Mouse (Mus musculus): ENCODE data around the gene Fam32a. TPM values are rescaled to one million over a fixed set of nuclear protein-coding genes. Genes with fewer than 3 reads are reported as not detected.
A peak's percentile ranks its signal among the peaks of the same experiment; 100 is the strongest.

The Fam32a gene
- polyA plus RNA-seq (2014; fragmentation: Nextera tagmentation; extraction: Ambion mirVana): 73.3 and 74.3 TPM in 2 replicates

DNA sequence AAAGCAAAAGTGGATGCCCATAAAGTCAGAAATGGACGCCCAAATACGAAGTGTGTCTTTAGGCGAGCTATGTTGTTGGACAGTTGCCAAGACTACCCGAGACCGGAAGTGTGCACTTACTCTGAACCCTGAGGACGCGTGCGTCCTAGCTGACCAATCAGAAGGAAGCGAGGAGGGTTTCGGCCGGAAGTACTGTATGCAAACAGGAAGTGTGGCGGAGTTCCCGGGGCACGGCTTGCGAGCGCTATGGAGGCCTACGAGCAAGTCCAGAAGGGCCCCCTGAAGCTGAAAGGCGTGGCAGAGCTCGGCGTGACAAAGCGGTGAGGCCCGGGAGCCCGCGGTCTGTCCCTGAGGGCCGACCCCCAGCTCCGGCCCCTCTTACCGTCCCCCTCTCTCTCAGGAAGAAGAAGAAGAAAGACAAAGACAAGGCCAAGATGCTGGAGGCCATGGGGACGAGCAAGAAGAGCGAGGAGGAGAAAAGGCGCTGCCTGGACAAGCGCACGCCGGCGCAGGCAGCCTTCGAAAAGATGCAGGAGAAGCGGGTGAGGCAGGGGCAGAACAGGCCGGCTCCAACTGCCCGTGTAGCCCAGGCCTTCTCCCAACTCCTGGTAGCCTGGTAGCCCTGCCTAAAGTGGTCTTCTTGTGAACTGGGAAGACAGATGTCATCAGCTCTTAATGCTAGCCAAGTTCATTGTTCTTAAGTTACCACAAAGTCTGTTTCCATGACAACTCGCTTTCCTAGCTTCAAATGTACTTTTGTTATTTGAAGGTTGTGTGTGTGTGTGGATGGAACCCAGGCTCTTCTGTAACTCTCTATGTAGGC lies at the start of gene Fam32a:
Gene Fam32a (plus strand): TSS at position 190 of the 823 bp plus-strand sequence.
- 10% methylated on average over 39 of the region's 39 CpGs for WGBS
- H3K36me3 ChIP-seq (ENCODE audit: control insufficient read depth, insufficient read depth, low read length): peaks cover 31% of the 10 kb centered on the region
- ATAC-seq (replicated peaks; ENCODE audit: low FRiP score, low TSS enrichment, low read depth) (peak; percentile 99), DNase-seq (ENCODE audit: low spot score) (peak; percentile 92)
- H3K4me3 ChIP-seq (ENCODE audit: low read depth, low read length): peak within 1 kb of the TSS; percentile 94
- no peaks in the 10 kb centered on the region for H3K9me3 ChIP-seq (ENCODE audit: control insufficient read depth, low read length)
- peak within 1 kb of the TSS; percentile 93 for H3K4me2 ChIP-seq (ENCODE audit: low read length)
- H3K9ac ChIP-seq (ENCODE audit: low read length): peak within 1 kb of the TSS; percentile 85
- H3K27me3 ChIP-seq (replicated peaks; ENCODE audit: control insufficient read depth, insufficient read depth, low read length): peaks cover 8% of the 10 kb centered on the region; the same call in 1 of the 2 replicates
- peaks cover 10% of the 10 kb centered on the region; the same call in 1 of the 2 replicates for H3K4me1 ChIP-seq (replicated peaks; ENCODE audit: control insufficient read depth, insufficient read depth, low read length)
- peak within 1 kb of the TSS; percentile 76 for H3K27ac ChIP-seq (ENCODE audit: low read depth)

- Histone ChIP-seq H3K27me3 (replicated peaks; ENCODE audit: control insufficient read depth, insufficient read depth, low read length) (no peaks in the 10 kb centered on the region), H3K4me1 (replicated peaks; ENCODE audit: control insufficient read depth, insufficient read depth, low read length) (no peaks in the 10 kb centered on the region), H3K4me2 (ENCODE audit: low read length) (no peak overlapping the region), H3K9me3 (ENCODE audit: control insufficient read depth, low read length) (no peaks in the 10 kb centered on the region), H3K27ac (ENCODE audit: low read depth) (no peak overlapping the region), H3K4me3 (ENCODE audit: low read depth, low read length) (no peak overlapping the region), H3K36me3 (ENCODE audit: control insufficient read depth, insufficient read depth, low read length) (peaks cover 94% of the 10 kb centered on the region), H3K9ac (ENCODE audit: low read length) (no peak overlapping the region)
- ATAC-seq (replicated peaks; ENCODE audit: low FRiP score, low TSS enrichment, low read depth) (0 out of 2 replicates have a peak, but pooled peaks have one; percentile 28), DNase-seq (ENCODE audit: low spot score) (peak; percentile 80)
- 62% methylated on average over 5 of the region's 5 CpGs for WGBS
These were observed 42.1 kb upstream of the Fam32a start for GRCm38 (mm10) chr8:72177346-72177925.

GRCm38 (mm10) chr8:72183554-72184202 lies 35.9 kb upstream of the Fam32a start:
- Histone ChIP-seq H3K4me3 (ENCODE audit: low read depth, low read length) (no peak overlapping the region), H3K9ac (ENCODE audit: low read length) (no peak overlapping the region), H3K27ac (ENCODE audit: low read depth) (no peak overlapping the region), H3K27me3 (replicated peaks; ENCODE audit: control insufficient read depth, insufficient read depth, low read length) (no peaks in the 10 kb centered on the region), H3K4me2 (ENCODE audit: low read length) (no peak overlapping the region), H3K36me3 (ENCODE audit: control insufficient read depth, insufficient read depth, low read length) (peaks cover 35% of the 10 kb centered on the region), H3K4me1 (replicated peaks; ENCODE audit: control insufficient read depth, insufficient read depth, low read length) (no peaks in the 10 kb centered on the region), H3K9me3 (ENCODE audit: control insufficient read depth, low read length) (no peaks in the 10 kb centered on the region)
- ATAC-seq (replicated peaks; ENCODE audit: low FRiP score, low TSS enrichment, low read depth) (0 out of 2 replicates have a peak, but pooled peaks have one; percentile 12), DNase-seq (ENCODE audit: low spot score) (no peak)
- 81% methylated on average over 2 of the region's 2 CpGs for WGBS

DNA sequence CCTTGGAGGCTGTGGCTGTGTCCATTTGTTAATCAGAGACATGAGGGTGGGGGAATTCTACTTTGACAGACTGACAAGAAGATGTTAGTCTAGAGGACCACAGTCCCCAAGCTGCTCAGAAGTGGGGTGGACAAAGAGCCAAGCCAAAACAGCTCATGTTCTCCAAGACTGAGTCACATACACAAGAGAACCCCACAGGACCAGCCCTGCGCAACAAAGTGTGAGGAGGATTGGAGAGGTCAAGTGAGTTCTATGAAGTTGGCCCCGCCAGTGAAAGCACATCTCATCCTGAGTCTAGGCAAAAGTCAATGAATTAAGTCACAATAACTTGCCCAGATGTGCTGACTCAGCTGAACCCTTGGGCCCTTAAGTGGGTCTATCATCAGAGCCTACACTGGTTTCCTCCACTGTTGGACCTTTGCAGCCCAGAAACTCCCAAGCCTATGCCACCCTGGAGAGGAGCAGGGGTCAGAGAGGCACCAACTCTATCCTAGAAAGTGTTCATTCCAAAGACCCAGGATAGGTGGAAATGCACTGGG lies 31.7 kb upstream of the Fam32a start:
- Histone ChIP-seq H3K9ac (ENCODE audit: low read length) (no peak overlapping the region), H3K4me3 (ENCODE audit: low read depth, low read length) (no peak overlapping the region), H3K36me3 (ENCODE audit: control insufficient read depth, insufficient read depth, low read length) (no peaks in the 10 kb centered on the region), H3K27ac (ENCODE audit: low read depth) (no peak overlapping the region), H3K9me3 (ENCODE audit: control insufficient read depth, low read length) (no peaks in the 10 kb centered on the region), H3K4me1 (replicated peaks; ENCODE audit: control insufficient read depth, insufficient read depth, low read length) (no peaks in the 10 kb centered on the region), H3K27me3 (replicated peaks; ENCODE audit: control insufficient read depth, insufficient read depth, low read length) (no peaks in the 10 kb centered on the region), H3K4me2 (ENCODE audit: low read length) (no peak overlapping the region)
- 92% methylated on average over 2 of the region's 2 CpGs for WGBS
- ATAC-seq (replicated peaks; ENCODE audit: low FRiP score, low TSS enrichment, low read depth) (no peak), DNase-seq (ENCODE audit: low spot score) (no peak)

GRCm38 (mm10) chr8:72189417-72190214 lies 29.9 kb upstream of the Fam32a start, which contains the start of gene Hsh2d:
Hsh2d (plus strand) TSS chr8:72189638.
- H3K4me2 ChIP-seq (ENCODE audit: low read length): no peak within 1 kb of the TSS
- no peaks in the 10 kb centered on the region for H3K36me3 ChIP-seq (ENCODE audit: control insufficient read depth, insufficient read depth, low read length)
- no peak within 1 kb of the TSS for H3K9ac ChIP-seq (ENCODE audit: low read length)
- H3K9me3 ChIP-seq (ENCODE audit: control insufficient read depth, low read length): no peaks in the 10 kb centered on the region
- no peaks in the 10 kb centered on the region for H3K27me3 ChIP-seq (replicated peaks; ENCODE audit: control insufficient read depth, insufficient read depth, low read length)
- ATAC-seq (replicated peaks; ENCODE audit: low FRiP score, low TSS enrichment, low read depth) (0 out of 2 replicates have a peak, but pooled peaks have one; percentile 53), DNase-seq (ENCODE audit: low spot score) (no peak)
- 67% methylated on average over 12 of the region's 12 CpGs for WGBS
- H3K4me1 ChIP-seq (replicated peaks; ENCODE audit: control insufficient read depth, insufficient read depth, low read length): no peaks in the 10 kb centered on the region
- H3K4me3 ChIP-seq (ENCODE audit: low read depth, low read length): no peak within 1 kb of the TSS
- no peak within 1 kb of the TSS for H3K27ac ChIP-seq (ENCODE audit: low read depth)

DNA sequence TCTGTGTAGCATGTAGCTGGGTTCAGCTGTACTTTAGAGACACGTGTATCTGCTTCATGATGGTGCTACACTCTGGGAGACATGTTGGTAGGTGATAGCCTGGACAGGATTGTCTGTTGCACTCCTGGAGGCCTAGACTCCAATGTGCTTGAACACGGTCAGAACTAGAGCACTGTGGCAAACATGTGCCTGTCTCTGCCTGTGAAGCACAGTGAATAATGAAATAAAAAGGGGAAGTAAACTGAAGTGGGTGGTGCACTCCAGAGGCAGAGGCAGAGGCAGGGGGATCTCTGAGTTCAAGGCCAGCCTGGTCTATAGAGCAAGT lies 29.4 kb upstream of the Fam32a start:
- Histone ChIP-seq H3K4me1 (replicated peaks; ENCODE audit: control insufficient read depth, insufficient read depth, low read length) (no peaks in the 10 kb centered on the region), H3K4me3 (ENCODE audit: low read depth, low read length) (no peak overlapping the region), H3K27ac (ENCODE audit: low read depth) (no peak overlapping the region), H3K36me3 (ENCODE audit: control insufficient read depth, insufficient read depth, low read length) (no peaks in the 10 kb centered on the region), H3K9me3 (ENCODE audit: control insufficient read depth, low read length) (no peaks in the 10 kb centered on the region), H3K27me3 (replicated peaks; ENCODE audit: control insufficient read depth, insufficient read depth, low read length) (no peaks in the 10 kb centered on the region), H3K4me2 (ENCODE audit: low read length) (no peak overlapping the region), H3K9ac (ENCODE audit: low read length) (no peak overlapping the region)
- DNase-seq (ENCODE audit: low spot score): no peak
- 64% methylated on average over 2 of the region's 2 CpGs for WGBS
- no peak for ATAC-seq (replicated peaks; ENCODE audit: low FRiP score, low TSS enrichment, low read depth)

GRCm38 (mm10) chr8:72192065-72192464 lies 27.5 kb upstream of the Fam32a start:
- H3K4me3 ChIP-seq (ENCODE audit: low read depth, low read length): no peak overlapping the region
- no peak overlapping the region for H3K9ac ChIP-seq (ENCODE audit: low read length)
- ATAC-seq (replicated peaks; ENCODE audit: low FRiP score, low TSS enrichment, low read depth) (no peak), DNase-seq (ENCODE audit: low spot score) (no peak)
- H3K4me2 ChIP-seq (ENCODE audit: low read length): no peak overlapping the region
- H3K27ac ChIP-seq (ENCODE audit: low read depth): no peak overlapping the region
- H3K9me3 ChIP-seq (ENCODE audit: control insufficient read depth, low read length): no peaks in the 10 kb centered on the region
- H3K4me1 ChIP-seq (replicated peaks; ENCODE audit: control insufficient read depth, insufficient read depth, low read length): no peaks in the 10 kb centered on the region
- no peaks in the 10 kb centered on the region for H3K36me3 ChIP-seq (ENCODE audit: control insufficient read depth, insufficient read depth, low read length)
- H3K27me3 ChIP-seq (replicated peaks; ENCODE audit: control insufficient read depth, insufficient read depth, low read length): no peaks in the 10 kb centered on the region

DNA sequence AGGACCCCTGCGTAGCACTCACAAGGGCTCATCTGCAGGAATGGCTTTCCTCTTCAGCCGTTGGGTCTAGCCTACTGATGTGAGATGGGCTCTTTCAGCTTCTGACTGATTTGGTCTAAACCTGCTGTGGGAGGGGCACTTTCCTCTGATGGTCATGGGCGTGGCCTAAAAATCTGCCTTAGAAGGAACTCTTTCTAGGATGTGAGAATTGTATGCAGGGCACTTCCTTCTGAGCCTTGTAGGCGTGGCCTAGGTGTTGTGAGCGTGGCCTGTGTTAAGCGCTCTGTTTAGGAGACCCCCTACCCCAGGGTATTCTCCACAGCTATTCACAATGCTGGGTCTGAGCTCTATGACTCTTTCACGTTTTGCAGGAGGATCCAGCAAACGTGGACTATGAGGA lies 21.5 kb upstream of the Fam32a start:
- no peaks in the 10 kb centered on the region for H3K36me3 ChIP-seq (ENCODE audit: control insufficient read depth, insufficient read depth, low read length)
- DNase-seq (ENCODE audit: low spot score) (no peak), ATAC-seq (replicated peaks; ENCODE audit: low FRiP score, low TSS enrichment, low read depth) (no peak)
- no peak overlapping the region for H3K4me3 ChIP-seq (ENCODE audit: low read depth, low read length)
- H3K9me3 ChIP-seq (ENCODE audit: control insufficient read depth, low read length): peaks cover 6% of the 10 kb centered on the region
- no peak overlapping the region for H3K4me2 ChIP-seq (ENCODE audit: low read length)
- H3K27me3 ChIP-seq (replicated peaks; ENCODE audit: control insufficient read depth, insufficient read depth, low read length): no peaks in the 10 kb centered on the region
- H3K27ac ChIP-seq (ENCODE audit: low read depth): no peak overlapping the region
- WGBS: 49% methylated on average over 8 of the region's 8 CpGs
- H3K9ac ChIP-seq (ENCODE audit: low read length): no peak overlapping the region
- no peaks in the 10 kb centered on the region for H3K4me1 ChIP-seq (replicated peaks; ENCODE audit: control insufficient read depth, insufficient read depth, low read length)

Measured in intestine, embryonic 14.5 days (tissue).